Mouse (Mus musculus): ENCODE data around the gene Sbsn. TPM values are rescaled to one million over a fixed set of nuclear protein-coding genes. Genes with fewer than 3 reads are reported as not detected.

Sbsn gene
- polyA plus RNA-seq, 1 experiment from 2014 or later: 2.5 TPM

DNA sequence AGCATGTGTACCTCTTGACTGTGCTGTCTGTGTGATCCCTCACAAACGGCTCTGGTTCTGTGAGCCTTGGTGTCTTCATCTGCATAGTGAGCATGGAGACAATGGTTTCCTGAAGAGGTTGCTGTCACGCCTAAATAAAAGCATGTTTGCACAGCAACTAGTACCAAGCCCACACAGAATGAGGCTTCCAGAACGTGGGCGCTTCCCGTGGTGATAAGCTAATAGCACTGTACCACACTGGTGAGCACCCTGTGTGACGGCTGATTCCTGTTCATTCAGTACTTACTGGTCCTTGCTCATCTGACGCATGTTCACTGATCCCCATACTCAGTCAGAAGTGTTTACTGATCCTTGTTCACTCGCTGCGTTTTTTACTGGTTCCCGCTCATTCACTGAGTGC, 38.9 kb downstream of the Sbsn start:
- WGBS: 78% methylated on average over 10 of the region's 10 CpGs
- Histone ChIP-seq H3K4me3 (no peak overlapping the region), H3K4me1 (0 out of 2 replicates have a peak, but pooled peaks cover 7% of the 10 kb centered on the region), H3K9ac (no peak overlapping the region), H3K36me3 (no peaks in the 10 kb centered on the region), H3K27me3 (no peaks in the 10 kb centered on the region), H3K27ac (no peak overlapping the region), H3K4me2 (replicated peaks) (no peak overlapping the region), H3K9me3 (replicated peaks) (no peaks in the 10 kb centered on the region)
- no peak for ATAC-seq (ENCODE audit: low FRiP score)

GRCm38 (mm10) chr7:30791921-30792320, 40.6 kb downstream of the Sbsn start:
- Histone ChIP-seq H3K4me2 (replicated peaks) (no peak overlapping the region), H3K9me3 (replicated peaks) (no peaks in the 10 kb centered on the region), H3K4me3 (no peak overlapping the region), H3K27ac (no peak overlapping the region), H3K9ac (no peak overlapping the region), H3K4me1 (no peaks in the 10 kb centered on the region), H3K27me3 (no peaks in the 10 kb centered on the region), H3K36me3 (no peaks in the 10 kb centered on the region)
- ATAC-seq (ENCODE audit: low FRiP score): no peak
- WGBS: 25% methylated on average over 9 of the region's 9 CpGs

GRCm38 (mm10) chr7:30794921-30795320, 43.6 kb downstream of the Sbsn start:
- no peaks in the 10 kb centered on the region for H3K9me3 ChIP-seq (replicated peaks)
- no peaks in the 10 kb centered on the region for H3K4me1 ChIP-seq
- H3K27me3 ChIP-seq: no peaks in the 10 kb centered on the region
- H3K4me3 ChIP-seq: no peak overlapping the region
- H3K27ac ChIP-seq: no peak overlapping the region
- no peak for ATAC-seq (ENCODE audit: low FRiP score)
- no peak overlapping the region for H3K9ac ChIP-seq
- no peak overlapping the region for H3K4me2 ChIP-seq (replicated peaks)
- no peaks in the 10 kb centered on the region for H3K36me3 ChIP-seq

DNA sequence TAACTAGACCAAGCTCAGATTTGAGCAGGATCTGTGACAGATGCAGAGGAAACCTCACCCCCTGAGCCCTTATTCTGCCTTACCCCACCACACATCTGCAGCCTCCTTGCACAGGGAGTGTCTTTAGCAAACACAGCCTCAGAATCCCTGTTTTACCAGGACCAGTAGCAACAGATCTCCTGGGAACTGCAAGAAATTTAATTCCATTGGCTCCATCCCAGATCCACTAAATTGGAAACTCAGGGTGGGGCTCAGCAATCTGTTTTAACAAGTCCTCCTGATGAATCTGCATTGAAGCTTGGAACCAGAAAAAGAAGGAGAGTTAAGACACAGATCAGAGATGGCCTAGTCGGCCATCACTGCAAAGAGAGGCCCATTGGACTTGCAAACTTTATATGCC, 45.5 kb downstream of the Sbsn start:
- no peak for ATAC-seq (ENCODE audit: low FRiP score)
- H3K4me3 ChIP-seq: no peak overlapping the region
- H3K36me3 ChIP-seq: no peaks in the 10 kb centered on the region
- 100% methylated on average over 1 of the region's 1 CpGs for WGBS
- no peak overlapping the region for H3K9ac ChIP-seq
- H3K4me1 ChIP-seq: no peaks in the 10 kb centered on the region
- H3K27me3 ChIP-seq: no peaks in the 10 kb centered on the region
- H3K4me2 ChIP-seq (replicated peaks): no peak overlapping the region
- H3K27ac ChIP-seq: no peak overlapping the region
- no peaks in the 10 kb centered on the region; the same call in 1 of the 2 replicates for H3K9me3 ChIP-seq (replicated peaks)

GRCm38 (mm10) chr7:30800653-30801052, 49.4 kb downstream of the Sbsn start:
- no peak for ATAC-seq (ENCODE audit: low FRiP score)
- no peaks in the 10 kb centered on the region for H3K4me1 ChIP-seq
- H3K27ac ChIP-seq: no peak overlapping the region
- H3K9me3 ChIP-seq (replicated peaks): peaks cover 7% of the 10 kb centered on the region; the same call in 1 of the 2 replicates
- H3K36me3 ChIP-seq: no peaks in the 10 kb centered on the region
- H3K27me3 ChIP-seq: no peaks in the 10 kb centered on the region
- H3K4me2 ChIP-seq (replicated peaks): no peak overlapping the region
- no peak overlapping the region for H3K9ac ChIP-seq
- H3K4me3 ChIP-seq: no peak overlapping the region

GRCm38 (mm10) chr7:30803256-30803655, 52.0 kb downstream of the Sbsn start:
- peaks cover 7% of the 10 kb centered on the region; the same call in 1 of the 2 replicates for H3K9me3 ChIP-seq (replicated peaks)
- no peak overlapping the region for H3K4me2 ChIP-seq (replicated peaks)
- H3K27ac ChIP-seq: no peak overlapping the region
- H3K4me3 ChIP-seq: no peak overlapping the region
- H3K36me3 ChIP-seq: no peaks in the 10 kb centered on the region
- no peak for ATAC-seq (ENCODE audit: low FRiP score)
- 89% methylated on average over 3 of the region's 3 CpGs for WGBS
- no peak overlapping the region for H3K9ac ChIP-seq
- no peaks in the 10 kb centered on the region for H3K27me3 ChIP-seq
- H3K4me1 ChIP-seq: no peaks in the 10 kb centered on the region

DNA sequence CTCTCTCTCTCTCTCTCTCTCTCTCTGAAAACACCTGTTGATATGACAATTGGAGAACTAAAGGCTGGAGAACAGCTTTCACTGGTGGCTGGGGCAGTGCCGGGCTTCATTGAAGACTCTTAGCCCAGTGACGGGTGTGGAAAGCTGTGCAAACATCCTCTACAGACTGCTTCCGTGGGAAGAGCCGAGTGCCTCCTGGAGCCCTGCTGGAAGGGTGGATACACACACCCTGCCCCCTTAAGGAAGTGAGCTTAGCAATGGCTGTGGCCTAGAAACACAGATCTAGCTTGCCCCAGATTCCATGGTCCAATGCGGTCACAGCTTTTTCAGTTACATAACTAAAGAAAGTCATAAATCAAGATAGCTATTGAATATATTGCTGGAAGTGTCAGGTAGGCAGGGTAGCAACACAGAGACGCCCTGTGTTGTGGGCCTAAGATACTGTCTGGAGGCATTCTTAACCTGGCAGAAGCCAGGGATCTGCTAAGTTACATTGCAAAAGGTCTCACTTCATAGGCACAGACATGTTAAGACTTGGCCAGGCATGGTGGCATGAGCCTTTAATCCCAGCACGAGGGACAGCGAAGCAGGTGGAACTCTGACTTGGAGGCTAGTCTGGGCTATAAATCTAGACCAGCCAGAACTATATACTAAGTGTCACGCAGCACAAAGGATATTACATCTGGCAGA, 52.9 kb downstream of the Sbsn start:
- H3K27me3 ChIP-seq: no peaks in the 10 kb centered on the region
- H3K9ac ChIP-seq: no peak overlapping the region
- no peak overlapping the region for H3K4me3 ChIP-seq
- no peak for ATAC-seq (ENCODE audit: low FRiP score)
- H3K4me2 ChIP-seq (replicated peaks): no peak overlapping the region
- no peaks in the 10 kb centered on the region for H3K36me3 ChIP-seq
- no peak overlapping the region for H3K27ac ChIP-seq
- H3K9me3 ChIP-seq (replicated peaks): peaks cover 7% of the 10 kb centered on the region
- WGBS: 83% methylated on average over 9 of the region's 9 CpGs
- no peaks in the 10 kb centered on the region for H3K4me1 ChIP-seq

Other genes starting within 250 kb of the Sbsn start
- 88.6 and 98.9 TPM in 2 replicates for gene Arhgap33, start 216.4 kb upstream of the Sbsn start, polyA plus RNA-seq (2016; fragmentation: Nextera tagmentation; extraction: Ambion mirVana)
- gene Hspb6, start 199.3 kb upstream of the Sbsn start, polyA plus RNA-seq (2016; fragmentation: Nextera tagmentation; extraction: Ambion mirVana): 5.7 and 7.1 TPM in 2 replicates
- gene Proser3, start 199.2 kb upstream of the Sbsn start, polyA plus RNA-seq (2016; fragmentation: Nextera tagmentation; extraction: Ambion mirVana): 11.3 and 12.6 TPM in 2 replicates
- 52.4 and 55.2 TPM in 2 replicates for gene Lin37, start 191.6 kb upstream of the Sbsn start, polyA plus RNA-seq (2016; fragmentation: Nextera tagmentation; extraction: Ambion mirVana)
- 80.6 and 87.5 TPM in 2 replicates for gene U2af1l4, start 188.2 kb upstream of the Sbsn start, polyA plus RNA-seq (2016; fragmentation: Nextera tagmentation; extraction: Ambion mirVana)
- gene Gm49396, start 188.1 kb upstream of the Sbsn start, polyA plus RNA-seq (2016; fragmentation: Nextera tagmentation; extraction: Ambion mirVana): 18.1 and 19.5 TPM in 2 replicates
- gene Psenen, start 187.8 kb upstream of the Sbsn start, polyA plus RNA-seq (2016; fragmentation: Nextera tagmentation; extraction: Ambion mirVana): 128 and 139 TPM in 2 replicates
- 4.2 and 6.3 TPM in 2 replicates for gene Igflr1, start 186.0 kb upstream of the Sbsn start, polyA plus RNA-seq (2016; fragmentation: Nextera tagmentation; extraction: Ambion mirVana)
- 8.8 and 9.9 TPM in 2 replicates for gene Kmt2b, start 162.7 kb upstream of the Sbsn start, polyA plus RNA-seq (2016; fragmentation: Nextera tagmentation; extraction: Ambion mirVana)
- 0.17 and 0.39 TPM in 2 replicates for gene Zbtb32, start 152.6 kb upstream of the Sbsn start, polyA plus RNA-seq (2016; fragmentation: Nextera tagmentation; extraction: Ambion mirVana)
- gene Upk1a, start 138.6 kb upstream of the Sbsn start, polyA plus RNA-seq (2016; fragmentation: Nextera tagmentation; extraction: Ambion mirVana): 0.21 and 0.35 TPM in 2 replicates
- gene Cox6b1, start 125.3 kb upstream of the Sbsn start, polyA plus RNA-seq (2016; fragmentation: Nextera tagmentation; extraction: Ambion mirVana): 737 and 880 TPM in 2 replicates
- gene Etv2, start 115.6 kb upstream of the Sbsn start, polyA plus RNA-seq (2016; fragmentation: Nextera tagmentation; extraction: Ambion mirVana): not detected in 2 replicates
- gene Rbm42, start 101.2 kb upstream of the Sbsn start, polyA plus RNA-seq (2016; fragmentation: Nextera tagmentation; extraction: Ambion mirVana): 153 and 160 TPM in 2 replicates
- gene Haus5, start 86.5 kb upstream of the Sbsn start, polyA plus RNA-seq (2016; fragmentation: Nextera tagmentation; extraction: Ambion mirVana): 35.4 and 38.4 TPM in 2 replicates
- not detected in 2 replicates for gene Pmis2, start 79.9 kb upstream of the Sbsn start, polyA plus RNA-seq (2016; fragmentation: Nextera tagmentation; extraction: Ambion mirVana)
- not detected in 2 replicates for gene 2200002J24Rik, start 52.5 kb upstream of the Sbsn start, polyA plus RNA-seq (2016; fragmentation: Nextera tagmentation; extraction: Ambion mirVana)
- 0.93 and 1.3 TPM in 2 replicates for gene Atp4a, start 39.3 kb upstream of the Sbsn start, polyA plus RNA-seq (2016; fragmentation: Nextera tagmentation; extraction: Ambion mirVana)
- 147 and 164 TPM in 2 replicates for gene Tmem147, start 21.9 kb upstream of the Sbsn start, polyA plus RNA-seq (2016; fragmentation: Nextera tagmentation; extraction: Ambion mirVana)
- 0.76 and 1.1 TPM in 2 replicates for gene Gapdhs, start 7.8 kb upstream of the Sbsn start, polyA plus RNA-seq (2016; fragmentation: Nextera tagmentation; extraction: Ambion mirVana)
- gene Dmkn, start 12.3 kb downstream of the Sbsn start, polyA plus RNA-seq (2016; fragmentation: Nextera tagmentation; extraction: Ambion mirVana): 0.59 and 0.67 TPM in 2 replicates
- not detected in 2 replicates for gene Krtdap, start 36.4 kb downstream of the Sbsn start, polyA plus RNA-seq (2016; fragmentation: Nextera tagmentation; extraction: Ambion mirVana)
- not detected in 2 replicates for gene Ffar2, start 72.3 kb downstream of the Sbsn start, polyA plus RNA-seq (2016; fragmentation: Nextera tagmentation; extraction: Ambion mirVana)
- not detected in 2 replicates for gene Ffar3, start 104.7 kb downstream of the Sbsn start, polyA plus RNA-seq (2016; fragmentation: Nextera tagmentation; extraction: Ambion mirVana)
- not detected in 2 replicates for gene Ffar1, start 110.1 kb downstream of the Sbsn start, polyA plus RNA-seq (2016; fragmentation: Nextera tagmentation; extraction: Ambion mirVana)
- not detected in 2 replicates for gene Cd22, start 128.9 kb downstream of the Sbsn start, polyA plus RNA-seq (2016; fragmentation: Nextera tagmentation; extraction: Ambion mirVana)
- 0.56 and 0.61 TPM in 2 replicates for gene Mag, start 163.4 kb downstream of the Sbsn start, polyA plus RNA-seq (2016; fragmentation: Nextera tagmentation; extraction: Ambion mirVana)
- gene Hamp2, start 173.2 kb downstream of the Sbsn start, polyA plus RNA-seq (2016; fragmentation: Nextera tagmentation; extraction: Ambion mirVana): not detected in 2 replicates
- not detected in 2 replicates for gene Hamp, start 192.6 kb downstream of the Sbsn start, polyA plus RNA-seq (2016; fragmentation: Nextera tagmentation; extraction: Ambion mirVana)
- 29.7 and 32.7 TPM in 2 replicates for gene Usf2, start 205.3 kb downstream of the Sbsn start, polyA plus RNA-seq (2016; fragmentation: Nextera tagmentation; extraction: Ambion mirVana)
- gene Lsr, start 222.0 kb downstream of the Sbsn start, polyA plus RNA-seq (2016; fragmentation: Nextera tagmentation; extraction: Ambion mirVana): 16.6 and 20.2 TPM in 2 replicates
- gene Fam187b, start 222.3 kb downstream of the Sbsn start, polyA plus RNA-seq (2016; fragmentation: Nextera tagmentation; extraction: Ambion mirVana): 0.89 and 1.4 TPM in 2 replicates